Mouse (Mus musculus) G1E (cell line): ENCODE results near the gene Nol10.

ENCODE experiments used
- CTCF ChIP-seq: IDR thresholded peaks from 2 replicates; pipeline ENCODE4 v1.5.1; 2012; ENCODE audit warnings: low read depth, low read length, inconsistent platforms, mixed read lengths
- GATA1 ChIP-seq: IDR thresholded peaks from 2 replicates; pipeline ENCODE4 v1.6.1; 2012; ENCODE audit warnings: borderline replicate concordance, low read length, inconsistent platforms, mixed read lengths
- GATA2 ChIP-seq: IDR thresholded peaks from 2 replicates; pipeline ENCODE4 v1.6.1; 2012; ENCODE audit warnings: low read depth, low read length, inconsistent platforms, borderline replicate concordance
- POLR2AphosphoS5 ChIP-seq: IDR thresholded peaks from 2 replicates; pipeline ENCODE4 v1.6.1; 2012; ENCODE audit warnings: low read depth, low read length, inconsistent platforms; ENCODE audit not compliant: insufficient replicate concordance
- TAL1 ChIP-seq: conservative IDR thresholded peaks from 2 replicates; pipeline ENCODE4 v1.6.1; 2012; ENCODE audit warnings: low read depth, low read length, inconsistent platforms, mixed read lengths

GRCm38 (mm10) chr12:17425254-17426169 lies 77.3 kb downstream of the Nol10 start:
- no peak for TF ChIP-seq CTCF
- no peak for TF ChIP-seq GATA1
- TF ChIP-seq GATA2 = no peak
- TF ChIP-seq TAL1 = no peak
- no peak for TF ChIP-seq POLR2AphosphoS5
